Comparison of ENCODE assay signal across 22 mouse cellular contexts in the genomic region with DNA sequence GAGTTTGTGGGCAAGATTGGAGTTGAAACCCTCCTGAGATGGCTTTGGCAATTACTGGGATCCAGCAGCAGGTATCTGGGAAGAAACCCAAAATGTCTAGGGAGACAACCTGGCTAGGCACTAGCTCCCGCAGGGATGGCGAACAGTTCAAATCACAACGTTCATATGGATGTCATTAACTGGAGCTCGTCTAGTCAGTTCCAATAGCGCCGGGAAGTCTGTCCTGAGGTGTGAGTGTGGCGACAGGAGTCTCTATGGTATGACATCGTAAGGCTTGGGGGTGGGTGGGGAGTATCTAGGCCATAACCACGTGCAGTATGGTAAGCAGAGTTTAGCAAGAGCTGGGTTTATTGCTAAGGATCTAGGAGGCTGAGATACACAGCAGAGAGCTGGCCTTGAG. TPM values are rescaled to one million over a fixed set of nuclear protein-coding genes. Genes with fewer than 3 reads are reported as not detected.
DNase-seq lines count a peak whose midpoint lies in the region; ATAC-seq lines count a peak whose summit lies in the region.
"Had no signal": no experiment of that assay in that cellular context is flagged by ENCODE, and none has a peak within 500 bp of the region (broad histone marks: within the 10 kb centered on the region; RNA-seq: fewer than 3 reads in every experiment).

No protein-coding gene starts in this region.

- no peak for DNase-seq in cerebellum, postnatal 4 days (ENCODE audit: low spot score in 2 of 2)
- DNase-seq in cerebellum, adult 9-10 months = peak; percentile 82
- no peak for DNase-seq in right cerebral cortex, postnatal 4 days
- DNase-seq: gastrocnemius, postnatal 25 days; lung, embryonic 14.5 days; lung, postnatal 4 days; right cerebral cortex, postnatal 14 days; thymus, postnatal 14 days had no signal

- H3K27me3 ChIP-seq in embryonic facial prominence, embryonic 12.5 days = no peaks in the 10 kb centered on the region
- H3K27me3 ChIP-seq in limb, embryonic 13.5 days = no peaks in the 10 kb centered on the region
- no peaks in the 10 kb centered on the region for H3K27me3 ChIP-seq in forebrain, embryonic 16.5 days (replicated peaks; ENCODE audit: control insufficient read depth, insufficient read depth, low read length)
- H3K27me3 ChIP-seq: forebrain, embryonic 15.5 days; hindbrain, embryonic 13.5 days; intestine, embryonic 15.5 days; kidney, embryonic 15.5 days; neural tube, embryonic 13.5 days had no signal

- peaks cover 5% of the 10 kb centered on the region; the same call in 1 of the 2 replicates for H3K36me3 ChIP-seq in embryonic facial prominence, embryonic 12.5 days
- H3K36me3 ChIP-seq in limb, embryonic 13.5 days = peaks cover 2% of the 10 kb centered on the region; the same call in 1 of the 2 replicates
- H3K36me3 ChIP-seq in forebrain, embryonic 16.5 days (ENCODE audit: control insufficient read depth, insufficient read depth) = 0 out of 2 replicates have a peak, but pooled peaks cover 2% of the 10 kb centered on the region
- H3K36me3 ChIP-seq: intestine, embryonic 15.5 days had no signal

- WGBS in embryonic facial prominence, embryonic 12.5 days = 41% methylated on average over 9 of the region's 9 CpGs
- 20% methylated on average over 9 of the region's 9 CpGs for WGBS in limb, embryonic 13.5 days
- WGBS in forebrain, embryonic 16.5 days = 81% methylated on average over 9 of the region's 9 CpGs

- no peaks in the 10 kb centered on the region for H3K9me3 ChIP-seq in embryonic facial prominence, embryonic 12.5 days
- no peaks in the 10 kb centered on the region for H3K9me3 ChIP-seq in limb, embryonic 13.5 days
- H3K9me3 ChIP-seq in forebrain, embryonic 16.5 days (ENCODE audit: control insufficient read depth, low read length) = no peaks in the 10 kb centered on the region
- H3K9me3 ChIP-seq: forebrain, embryonic 15.5 days; G1E; hindbrain, embryonic 13.5 days; intestine, embryonic 15.5 days; kidney, embryonic 15.5 days; neural tube, embryonic 13.5 days had no signal

- no peak overlapping the region for H3K27ac ChIP-seq in embryonic facial prominence, embryonic 12.5 days
- H3K27ac ChIP-seq in limb, embryonic 13.5 days = peak overlapping the region; percentile 58
- no peak overlapping the region for H3K27ac ChIP-seq in forebrain, embryonic 16.5 days (ENCODE audit: low read length)
- H3K27ac ChIP-seq: forebrain, embryonic 15.5 days; intestine, embryonic 15.5 days; kidney, embryonic 15.5 days had no signal

- H3K4me1 ChIP-seq in embryonic facial prominence, embryonic 12.5 days = peaks cover 12% of the 10 kb centered on the region; the same call in 1 of the 2 replicates
- peaks cover 25% of the 10 kb centered on the region for H3K4me1 ChIP-seq in limb, embryonic 13.5 days
- H3K4me1 ChIP-seq in forebrain, embryonic 16.5 days (replicated peaks; ENCODE audit: control insufficient read depth, insufficient read depth, low read length) = no peaks in the 10 kb centered on the region
- H3K4me1 ChIP-seq: intestine, embryonic 15.5 days; kidney, embryonic 15.5 days had no signal

- peak; percentile 67 for ATAC-seq in cerebellum, adult (ENCODE audit: insufficient number of reproducible peaks, low FRiP score, low TSS enrichment)
- ATAC-seq in embryonic facial prominence, embryonic 12.5 days (ENCODE audit: insufficient number of reproducible peaks, insufficient read depth, low FRiP score, low TSS enrichment) = 0 out of 2 replicates have a peak, but pooled peaks have one; percentile 35
- peak; percentile 74 for ATAC-seq in limb, embryonic 13.5 days (ENCODE audit: low FRiP score, low read depth)
- ATAC-seq in forebrain, embryonic 16.5 days = no peak
- ATAC-seq in erythroblast, adult 5-6 weeks (replicated peaks; ENCODE audit: low FRiP score, poor library complexity, severe bottlenecking) = no peak
- ATAC-seq: CD4-positive, CD25-positive, alpha-beta regulatory T cell, adult 4 months; intestine, embryonic 15.5 days had no signal

- H3K9ac ChIP-seq in embryonic facial prominence, embryonic 12.5 days = no peak overlapping the region
- no peak overlapping the region for H3K9ac ChIP-seq in limb, embryonic 13.5 days
- no peak overlapping the region for H3K9ac ChIP-seq in forebrain, embryonic 16.5 days (replicated peaks; ENCODE audit: low read depth, low read length)
- H3K9ac ChIP-seq: forebrain, embryonic 15.5 days; hindbrain, embryonic 13.5 days; intestine, embryonic 15.5 days; kidney, embryonic 15.5 days; lung, embryonic 14.5 days; neural tube, embryonic 13.5 days had no signal

- no peak overlapping the region for H3K4me3 ChIP-seq in embryonic facial prominence, embryonic 12.5 days
- no peak overlapping the region for H3K4me3 ChIP-seq in limb, embryonic 13.5 days
- H3K4me3 ChIP-seq in forebrain, embryonic 16.5 days (replicated peaks; ENCODE audit: low read length) = no peak overlapping the region
- H3K4me3 ChIP-seq: forebrain, embryonic 15.5 days; hindbrain, embryonic 13.5 days; intestine, embryonic 15.5 days; kidney, embryonic 15.5 days; neural tube, embryonic 13.5 days had no signal

- no peak overlapping the region for H3K4me2 ChIP-seq in embryonic facial prominence, embryonic 12.5 days (replicated peaks)
- H3K4me2 ChIP-seq in limb, embryonic 13.5 days (replicated peaks) = no peak overlapping the region
- H3K4me2 ChIP-seq in forebrain, embryonic 16.5 days (ENCODE audit: low read length) = no peak overlapping the region
- H3K4me2 ChIP-seq: forebrain, embryonic 15.5 days; hindbrain, embryonic 13.5 days; intestine, embryonic 15.5 days; kidney, embryonic 15.5 days; liver, embryonic 11.5 days; lung, embryonic 14.5 days; midbrain, embryonic 11.5 days; neural tube, embryonic 13.5 days had no signal

RNA-seq across cellular contexts. Expression of gene Nln, which starts 46.4 kb away (rescaled TPM):
- 16.8 and 18.6 TPM in 2 replicates for polyA plus RNA-seq in embryonic facial prominence, embryonic 12.5 days (2016; fragmentation: Nextera tagmentation; extraction: Ambion mirVana)
- 15.0 and 15.7 TPM in 2 replicates for polyA plus RNA-seq in limb, embryonic 13.5 days (2015; fragmentation: Nextera tagmentation; extraction: Ambion mirVana)
- 40.1 and 45.8 TPM in 2 replicates for polyA plus RNA-seq in forebrain, embryonic 16.5 days (2015; fragmentation: Nextera tagmentation; extraction: Ambion mirVana)
- total RNA-seq in erythroblast, adult 5-6 weeks (2015; ENCODE audit: low replicate concordance) = 9.2 and 20.9 TPM in 2 replicates
- 4.8 and 6.1 TPM in 2 replicates for total RNA-seq in erythroblast, adult 5-6 weeks (2017; ENCODE audit: low replicate concordance)

RNA-seq across cellular contexts. Expression of gene Sgtb, which starts 46.5 kb away (rescaled TPM):
- 9.6 and 9.7 TPM in 2 replicates for polyA plus RNA-seq in embryonic facial prominence, embryonic 12.5 days (2016; fragmentation: Nextera tagmentation; extraction: Ambion mirVana)
- polyA plus RNA-seq in limb, embryonic 13.5 days (2015; fragmentation: Nextera tagmentation; extraction: Ambion mirVana) = 8.0 and 8.2 TPM in 2 replicates
- 34.0 and 39.2 TPM in 2 replicates for polyA plus RNA-seq in forebrain, embryonic 16.5 days (2015; fragmentation: Nextera tagmentation; extraction: Ambion mirVana)
- not detected in 2 replicates for total RNA-seq in erythroblast, adult 5-6 weeks (2015; ENCODE audit: low replicate concordance)
- total RNA-seq in erythroblast, adult 5-6 weeks (2017; ENCODE audit: low replicate concordance) = not detected in 2 replicates

Comparison
In these comparisons a context has a peak if more than half of its experiments do, and no peak if none do; other contexts are left out.
1. ATAC-seq: peak in cerebellum, adult (single experiment), embryonic facial prominence, embryonic 12.5 days (single experiment) and limb, embryonic 13.5 days (single experiment); none in forebrain, embryonic 16.5 days (single experiment) and erythroblast, adult 5-6 weeks (single experiment).